Mouse (Mus musculus): ENCODE results near the gene Cep104. TPM values are rescaled to one million over a fixed set of nuclear protein-coding genes. Genes with fewer than 3 reads are reported as not detected.

The Cep104 gene
- polyA plus RNA-seq, 1 experiment from 2014 or later, result 21.0 TPM

GRCm38 (mm10) chr4:153957444-153958250 is 17.3 kb upstream of the Cep104 start:
- ATAC-seq (ENCODE audit: low FRiP score), result peak; percentile 69

GRCm38 (mm10) chr4:153962631-153963030 is 12.4 kb upstream of the Cep104 start:
- H3K9me3 ChIP-seq (replicated peaks), result no peaks in the 10 kb centered on the region
- no peak for ATAC-seq (ENCODE audit: low FRiP score)
- H3K4me1 ChIP-seq, result peaks cover 13% of the 10 kb centered on the region
- no peak overlapping the region for H3K4me3 ChIP-seq
- no peak overlapping the region for H3K27ac ChIP-seq
- no peak overlapping the region for H3K4me2 ChIP-seq (replicated peaks)
- no peak overlapping the region for H3K9ac ChIP-seq
- H3K36me3 ChIP-seq, result peaks cover 73% of the 10 kb centered on the region
- H3K27me3 ChIP-seq, result no peaks in the 10 kb centered on the region
- 86% methylated on average over 7 of the region's 7 CpGs for WGBS

More at GRCm38 (mm10) chr4:153957444-153958250, 17.3 kb upstream of the Cep104 start:
- Histone ChIP-seq H3K27ac (peak overlapping the region; percentile 88), H3K27me3 (peaks cover 6% of the 10 kb centered on the region), H3K9me3 (replicated peaks) (no peaks in the 10 kb centered on the region), H3K4me3 (peak overlapping the region; percentile 73), H3K4me1 (peaks cover 20% of the 10 kb centered on the region), H3K9ac (peak overlapping the region; percentile 92), H3K36me3 (peaks cover 33% of the 10 kb centered on the region), H3K4me2 (replicated peaks) (peak overlapping the region; percentile 90)
- under 1% methylated on average over 37 of the region's 37 CpGs for WGBS

- H3K4me3 ChIP-seq, result no peak overlapping the region
- H3K27me3 ChIP-seq, result no peaks in the 10 kb centered on the region
- WGBS, result 91% methylated on average over 5 of the region's 5 CpGs
- H3K4me2 ChIP-seq (replicated peaks), result no peak overlapping the region
- no peak overlapping the region for H3K27ac ChIP-seq
- H3K36me3 ChIP-seq, result peaks cover 83% of the 10 kb centered on the region
- no peak overlapping the region for H3K9ac ChIP-seq
- no peaks in the 10 kb centered on the region for H3K4me1 ChIP-seq
- H3K9me3 ChIP-seq (replicated peaks), result no peaks in the 10 kb centered on the region
- no peak for ATAC-seq (ENCODE audit: low FRiP score)
These were observed 8.3 kb upstream of the Cep104 start for GRCm38 (mm10) chr4:153966651-153967050.

GRCm38 (mm10) chr4:153967556-153967955 is 7.4 kb upstream of the Cep104 start:
- peaks cover 77% of the 10 kb centered on the region for H3K36me3 ChIP-seq
- WGBS, result 92% methylated on average over 2 of the region's 2 CpGs
- no peak for ATAC-seq (ENCODE audit: low FRiP score)

GRCm38 (mm10) chr4:153968063-153968462 is 6.9 kb upstream of the Cep104 start:
- no peak overlapping the region for H3K27ac ChIP-seq
- no peaks in the 10 kb centered on the region for H3K27me3 ChIP-seq
- no peaks in the 10 kb centered on the region for H3K9me3 ChIP-seq (replicated peaks)
- no peak overlapping the region for H3K9ac ChIP-seq
- ATAC-seq (ENCODE audit: low FRiP score), result no peak
- 0 out of 2 replicates have a peak, but pooled peaks cover 2% of the 10 kb centered on the region for H3K4me1 ChIP-seq
- no peak overlapping the region for H3K4me3 ChIP-seq
- WGBS, result 85% methylated on average over 2 of the region's 2 CpGs
- no peak overlapping the region for H3K4me2 ChIP-seq (replicated peaks)
- H3K36me3 ChIP-seq, result peaks cover 72% of the 10 kb centered on the region

More at GRCm38 (mm10) chr4:153967556-153967955, 7.4 kb upstream of the Cep104 start:
- Histone ChIP-seq H3K9me3 (replicated peaks) (no peaks in the 10 kb centered on the region), H3K4me3 (no peak overlapping the region), H3K27me3 (no peaks in the 10 kb centered on the region), H3K4me2 (replicated peaks) (no peak overlapping the region), H3K4me1 (no peaks in the 10 kb centered on the region), H3K27ac (no peak overlapping the region), H3K9ac (no peak overlapping the region)

GRCm38 (mm10) chr4:153975292-153975662 is 283 bp downstream of the Cep104 start:
- Histone ChIP-seq H3K9me3 (replicated peaks) (no peaks in the 10 kb centered on the region), H3K4me3 (peak overlapping the region; percentile 96), H3K9ac (peak overlapping the region; percentile 90), H3K4me2 (replicated peaks) (peak overlapping the region; percentile 88), H3K4me1 (peaks cover 32% of the 10 kb centered on the region), H3K27me3 (no peaks in the 10 kb centered on the region), H3K36me3 (peaks cover 34% of the 10 kb centered on the region), H3K27ac (peak overlapping the region; percentile 78)
- peak; percentile 75 for ATAC-seq (ENCODE audit: low FRiP score)
- WGBS, result 1% methylated on average over 24 of the region's 33 CpGs

- Histone ChIP-seq H3K36me3 (peaks cover 34% of the 10 kb centered on the region), H3K4me1 (peaks cover 32% of the 10 kb centered on the region), H3K4me3 (peak overlapping the region; percentile 96), H3K27ac (no peak overlapping the region), H3K9me3 (replicated peaks) (no peaks in the 10 kb centered on the region), H3K9ac (peak overlapping the region; percentile 90), H3K4me2 (replicated peaks) (peak overlapping the region; percentile 88), H3K27me3 (no peaks in the 10 kb centered on the region)
- 38% methylated on average over 6 of the region's 6 CpGs for WGBS
- no peak for ATAC-seq (ENCODE audit: low FRiP score)
These were observed 774 bp downstream of the Cep104 start for GRCm38 (mm10) chr4:153975768-153976167.

- Histone ChIP-seq H3K27ac (no peak overlapping the region), H3K36me3 (peaks cover 57% of the 10 kb centered on the region), H3K4me1 (peaks cover 21% of the 10 kb centered on the region), H3K4me2 (replicated peaks) (no peak overlapping the region), H3K9ac (no peak overlapping the region), H3K4me3 (no peak overlapping the region), H3K9me3 (replicated peaks) (no peaks in the 10 kb centered on the region), H3K27me3 (no peaks in the 10 kb centered on the region)
- 93% methylated on average over 10 of the region's 10 CpGs for WGBS
- no peak for ATAC-seq (ENCODE audit: low FRiP score)
These were observed 4.2 kb downstream of the Cep104 start for GRCm38 (mm10) chr4:153979243-153979642.

GRCm38 (mm10) chr4:153980470-153980869 is 5.5 kb downstream of the Cep104 start:
- Histone ChIP-seq H3K4me2 (replicated peaks) (no peak overlapping the region), H3K4me3 (no peak overlapping the region), H3K4me1 (peaks cover 20% of the 10 kb centered on the region), H3K27me3 (no peaks in the 10 kb centered on the region), H3K9ac (no peak overlapping the region), H3K36me3 (peaks cover 70% of the 10 kb centered on the region), H3K27ac (no peak overlapping the region), H3K9me3 (replicated peaks) (no peaks in the 10 kb centered on the region)
- WGBS, result 94% methylated on average over 11 of the region's 11 CpGs
- ATAC-seq (ENCODE audit: low FRiP score), result no peak

- Histone ChIP-seq H3K4me3 (no peak overlapping the region), H3K27ac (no peak overlapping the region), H3K9ac (no peak overlapping the region), H3K4me2 (replicated peaks) (no peak overlapping the region), H3K9me3 (replicated peaks) (no peaks in the 10 kb centered on the region), H3K36me3 (peaks cover 99% of the 10 kb centered on the region), H3K4me1 (no peaks in the 10 kb centered on the region), H3K27me3 (no peaks in the 10 kb centered on the region)
- no peak for ATAC-seq (ENCODE audit: low FRiP score)
- 82% methylated on average over 10 of the region's 10 CpGs for WGBS
These were observed 17.7 kb downstream of the Cep104 start for GRCm38 (mm10) chr4:153992715-153993114.

GRCm38 (mm10) chr4:153993505-153993904 is 18.5 kb downstream of the Cep104 start:
- Histone ChIP-seq H3K27ac (no peak overlapping the region), H3K4me2 (replicated peaks) (no peak overlapping the region), H3K9me3 (replicated peaks) (no peaks in the 10 kb centered on the region), H3K4me1 (no peaks in the 10 kb centered on the region), H3K36me3 (peaks cover 99% of the 10 kb centered on the region), H3K9ac (no peak overlapping the region), H3K4me3 (no peak overlapping the region), H3K27me3 (no peaks in the 10 kb centered on the region)
- WGBS, result 93% methylated on average over 8 of the region's 8 CpGs
- no peak for ATAC-seq (ENCODE audit: low FRiP score)

GRCm38 (mm10) chr4:154005488-154005887 is 30.5 kb downstream of the Cep104 start:
- H3K36me3 ChIP-seq, result peaks cover 56% of the 10 kb centered on the region

GRCm38 (mm10) chr4:154006264-154006663 is 31.3 kb downstream of the Cep104 start:
- no peak overlapping the region for H3K27ac ChIP-seq
- WGBS, result 90% methylated on average over 6 of the region's 6 CpGs
- H3K36me3 ChIP-seq, result peaks cover 56% of the 10 kb centered on the region

More at GRCm38 (mm10) chr4:154005488-154005887, 30.5 kb downstream of the Cep104 start:
- WGBS, result 85% methylated on average over 5 of the region's 5 CpGs
- no peak overlapping the region for H3K9ac ChIP-seq
- no peak overlapping the region for H3K4me2 ChIP-seq (replicated peaks)
- no peaks in the 10 kb centered on the region for H3K9me3 ChIP-seq (replicated peaks)
- no peak overlapping the region for H3K27ac ChIP-seq
- no peaks in the 10 kb centered on the region for H3K27me3 ChIP-seq
- no peaks in the 10 kb centered on the region for H3K4me1 ChIP-seq
- no peak; the same call in 1 of the 2 replicates for ATAC-seq (ENCODE audit: low FRiP score)
- H3K4me3 ChIP-seq, result no peak overlapping the region

More at GRCm38 (mm10) chr4:154006264-154006663, 31.3 kb downstream of the Cep104 start:
- Histone ChIP-seq H3K4me1 (peaks cover 5% of the 10 kb centered on the region; the same call in 1 of the 2 replicates), H3K4me3 (no peak overlapping the region), H3K4me2 (replicated peaks) (no peak overlapping the region), H3K9ac (no peak overlapping the region), H3K9me3 (replicated peaks) (no peaks in the 10 kb centered on the region), H3K27me3 (no peaks in the 10 kb centered on the region)
- ATAC-seq (ENCODE audit: low FRiP score), result no peak
